Mouse (Mus musculus): Measurements from ENCODE around the gene Stard10. TPM values are rescaled to one million over a fixed set of nuclear protein-coding genes. Genes with fewer than 3 reads are reported as not detected.

Stard10 gene
- polyA plus RNA-seq (2012; rRNA removed): 12.4 and 16.9 TPM in 2 replicates

GRCm38 (mm10) chr7:101317014-101317413 is at the start of gene Stard10:
Stard10 (plus strand) TSS chr7:101317086.

DNA sequence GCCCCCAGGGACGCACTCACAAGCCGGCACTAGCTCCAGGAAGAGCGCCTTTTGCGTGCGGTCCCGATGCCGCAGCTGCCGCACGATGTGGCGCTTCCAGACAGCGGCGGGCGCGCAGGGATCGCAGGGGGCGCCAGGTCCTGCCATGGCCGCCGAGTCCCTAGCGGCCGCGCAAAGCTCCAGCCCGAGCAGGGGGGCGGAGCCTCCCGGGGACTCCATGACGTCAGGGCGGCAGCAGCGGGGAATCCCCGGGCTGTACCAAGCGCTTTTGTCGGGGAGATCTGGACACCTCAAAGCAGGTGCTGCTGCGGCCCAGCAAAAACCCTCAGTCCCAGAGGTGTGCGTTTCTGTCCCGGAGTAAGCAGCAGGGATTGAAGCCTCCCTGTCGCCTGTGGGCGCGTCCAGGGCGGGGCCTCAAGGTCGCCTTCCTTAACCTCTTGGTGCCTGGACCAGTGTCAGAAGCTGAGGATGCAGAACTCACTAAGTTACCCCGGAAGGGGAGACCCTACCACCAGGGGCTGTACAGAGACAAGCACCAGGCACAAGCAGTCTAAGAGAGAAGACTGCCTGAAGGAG is 14.9 kb upstream of the Stard10 start, which contains the start of gene Atg16l2:
Gene Atg16l2 (minus strand): TSS at position 371 of the 576 bp plus-strand sequence.

DNA sequence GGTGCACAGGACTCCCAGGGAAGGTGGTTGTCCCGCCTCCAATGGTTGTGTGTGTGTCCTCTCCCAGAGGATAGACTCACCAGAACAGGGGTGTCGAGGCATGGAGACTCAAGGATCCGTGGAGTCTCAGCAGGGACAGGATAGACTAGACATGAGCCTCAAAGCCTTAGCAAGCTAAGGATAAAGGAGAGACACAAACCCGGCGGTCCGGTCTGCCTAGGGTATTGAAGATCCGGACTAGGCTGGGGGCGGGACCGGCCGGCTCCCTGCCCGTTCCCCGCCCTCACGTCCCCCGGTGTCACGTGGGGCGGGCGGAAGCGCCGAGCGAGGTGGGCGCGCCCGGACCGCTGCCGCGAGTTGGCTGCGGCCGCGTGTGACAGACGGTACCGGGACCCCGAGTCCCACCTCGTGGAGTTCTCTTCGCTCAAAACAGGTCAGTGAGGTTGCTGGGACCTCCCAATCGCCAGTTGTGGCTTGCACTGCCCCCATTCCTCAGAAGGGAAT is 30.9 kb downstream of the Stard10 start, which contains the start of gene Arap1:
Gene Arap1 (plus strand): TSS at position 301 of the 504 bp plus-strand sequence.

Other genes with a start within 250 kb of the Stard10 start
- gene Fchsd2, start 224.2 kb upstream of the Stard10 start, polyA plus RNA-seq (2012; rRNA removed): 42.1 and 43.0 TPM in 2 replicates
- gene Atg16l2, start 14.8 kb upstream of the Stard10 start, polyA plus RNA-seq (2012; rRNA removed): 25.4 and 27.7 TPM in 2 replicates
- gene Arap1, start 31.0 kb downstream of the Stard10 start, polyA plus RNA-seq (2012; rRNA removed): 15.3 and 34.1 TPM in 2 replicates
- 0.27 and 1.3 TPM in 2 replicates for gene Gm45837, start 93.8 kb downstream of the Stard10 start, polyA plus RNA-seq (2012; rRNA removed)
- gene Pde2a, start 104.6 kb downstream of the Stard10 start, polyA plus RNA-seq (2012; rRNA removed): 21.6 and 21.9 TPM in 2 replicates

Measured in central nervous system, embryonic 14 days (tissue).